Mouse (Mus musculus): ENCODE results near the gene Gnb1.
A peak's percentile ranks its signal among the peaks of the same experiment; 100 is the strongest.
"Not testable (repeated sequence)": the region's sequence is repeated elsewhere in the genome, so short reads cannot be mapped to it uniquely, and the experiment has no call there.

Gnb1 gene

DNA sequence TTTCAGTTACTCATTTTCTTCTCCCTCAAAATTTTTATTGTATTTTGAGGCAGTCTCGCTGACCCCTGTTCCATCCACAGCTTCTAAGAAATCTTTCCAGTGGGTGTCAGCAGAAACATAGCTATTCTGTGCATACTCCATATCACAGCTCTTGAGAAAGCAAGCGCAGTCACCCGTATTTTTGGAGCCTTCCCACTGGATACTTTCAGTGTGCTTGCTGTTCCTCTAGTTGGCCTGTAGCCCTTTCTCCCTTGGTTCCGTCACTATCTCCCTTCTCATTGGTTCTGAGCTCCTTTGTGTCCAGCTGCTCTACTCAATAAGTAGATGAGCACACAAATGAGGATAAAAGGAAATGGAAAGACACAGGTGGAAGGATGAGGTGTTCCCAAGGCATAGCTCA lies 59.9 kb downstream of the Gnb1 start:
- DNase-seq (ENCODE audit: low spot score in 2 of 2), result no peak

GRCm38 (mm10) chr4:155552917-155553532 lies 61.9 kb downstream of the Gnb1 start:
- DNase-seq (ENCODE audit: low spot score in 2 of 2), result no peak

GRCm38 (mm10) chr4:155554880-155555279 lies 63.7 kb downstream of the Gnb1 start:
- DNase-seq (ENCODE audit: low spot score in 2 of 2), result no peak

GRCm38 (mm10) chr4:155555464-155555863 lies 64.3 kb downstream of the Gnb1 start:
- DNase-seq (ENCODE audit: low spot score in 2 of 2), result no peak

DNA sequence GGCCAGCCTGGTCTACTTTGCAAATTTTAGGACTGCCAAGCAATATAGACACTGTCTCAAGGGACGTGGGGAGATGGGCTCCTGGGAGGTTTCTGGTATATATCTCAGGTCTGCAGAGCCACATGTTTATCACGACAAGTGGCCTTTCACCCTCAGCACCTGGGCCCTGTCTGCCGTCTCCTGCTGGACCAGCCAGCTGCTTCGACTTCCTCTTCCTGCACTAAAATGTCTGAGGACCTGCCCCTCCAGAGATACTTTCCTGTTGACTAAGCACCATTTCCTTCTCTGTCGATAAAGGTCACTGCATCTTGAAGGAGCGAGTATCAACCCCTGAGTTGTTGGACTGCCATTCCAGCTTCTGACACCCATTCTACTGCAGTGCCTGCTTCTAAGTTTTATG lies 68.3 kb downstream of the Gnb1 start:
- no peak for DNase-seq (ENCODE audit: low spot score in 2 of 2)

DNA sequence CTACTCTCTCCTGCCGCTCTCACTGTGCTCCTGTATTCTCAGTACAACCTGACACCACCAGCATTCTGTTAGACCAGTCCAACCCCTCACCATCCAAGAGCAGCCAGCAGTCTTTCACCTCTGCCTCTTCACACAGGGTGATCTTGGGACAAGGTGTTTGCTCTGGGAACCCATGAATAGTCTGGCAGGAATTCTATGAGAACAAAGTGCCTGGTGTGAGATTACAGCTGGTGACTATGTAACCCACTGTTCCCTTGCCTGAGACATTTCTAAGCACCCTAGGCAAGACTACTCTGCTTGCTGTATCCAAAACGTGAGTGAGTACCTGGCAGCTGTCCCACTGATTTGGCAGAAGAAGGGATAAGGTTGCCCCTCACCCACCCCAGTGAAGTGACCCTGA lies 69.8 kb downstream of the Gnb1 start:
- no peak for DNase-seq (ENCODE audit: low spot score in 2 of 2)

- DNase-seq (ENCODE audit: low spot score in 2 of 2), result no peak
Observed at GRCm38 (mm10) chr4:155561661-155562442, 70.7 kb downstream of the Gnb1 start, which contains the start of gene Nadk. Gene Nadk, plus strand, starts transcription at chr4:155562378.

GRCm38 (mm10) chr4:155562725-155563399 lies 71.7 kb downstream of the Gnb1 start:
- peak; percentile 44 to 72 for DNase-seq (ENCODE audit: low spot score in 2 of 2)

GRCm38 (mm10) chr4:155563400-155564231 lies 72.5 kb downstream of the Gnb1 start:
- peak; percentile 76 to 94 for DNase-seq (ENCODE audit: low spot score in 2 of 2)

GRCm38 (mm10) chr4:155564315-155565069 lies 73.3 kb downstream of the Gnb1 start:
- no peak for DNase-seq (ENCODE audit: low spot score in 2 of 2)

GRCm38 (mm10) chr4:155566555-155566954 lies 75.4 kb downstream of the Gnb1 start:
- no peak for DNase-seq (ENCODE audit: low spot score in 2 of 2)

- no peak for DNase-seq (ENCODE audit: low spot score in 2 of 2)
Observed at GRCm38 (mm10) chr4:155568170-155568569, 77.0 kb downstream of the Gnb1 start.

DNA sequence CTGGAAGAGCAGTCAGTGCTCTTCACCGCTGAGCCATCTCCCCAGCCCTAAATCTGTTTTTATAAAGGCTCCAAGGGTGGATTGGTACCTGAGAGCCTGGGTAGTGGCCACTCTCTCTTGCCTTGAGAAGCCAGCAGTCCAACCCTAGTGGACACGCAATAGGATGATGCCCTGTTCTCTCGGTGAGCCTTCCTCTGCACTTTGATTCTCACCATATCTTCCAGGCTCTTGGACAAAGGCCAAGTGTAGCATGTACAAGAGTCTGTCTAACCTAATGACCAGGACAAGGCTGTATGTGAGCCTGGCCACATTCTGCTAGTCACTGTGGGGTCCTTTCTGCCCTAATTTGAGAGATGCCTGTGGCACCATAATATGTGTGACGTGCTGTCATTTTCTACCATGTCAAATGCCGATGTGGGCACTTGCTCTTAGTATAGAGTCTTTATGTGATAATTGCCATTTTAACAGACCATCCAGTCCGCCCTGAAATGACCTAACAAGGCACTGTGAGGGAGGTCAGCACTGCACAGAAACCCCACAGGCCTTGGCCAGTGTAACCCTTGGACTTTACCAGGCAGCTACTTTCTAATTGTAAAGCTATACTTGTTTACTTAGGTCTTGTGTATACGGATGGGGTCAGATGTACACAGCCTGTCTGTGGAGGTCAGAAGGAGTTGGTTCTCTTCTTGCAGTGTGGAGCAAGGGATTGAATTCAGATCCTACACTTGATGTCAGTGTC lies 77.6 kb downstream of the Gnb1 start:
- DNase-seq (ENCODE audit: low spot score in 2 of 2), result no peak

DNA sequence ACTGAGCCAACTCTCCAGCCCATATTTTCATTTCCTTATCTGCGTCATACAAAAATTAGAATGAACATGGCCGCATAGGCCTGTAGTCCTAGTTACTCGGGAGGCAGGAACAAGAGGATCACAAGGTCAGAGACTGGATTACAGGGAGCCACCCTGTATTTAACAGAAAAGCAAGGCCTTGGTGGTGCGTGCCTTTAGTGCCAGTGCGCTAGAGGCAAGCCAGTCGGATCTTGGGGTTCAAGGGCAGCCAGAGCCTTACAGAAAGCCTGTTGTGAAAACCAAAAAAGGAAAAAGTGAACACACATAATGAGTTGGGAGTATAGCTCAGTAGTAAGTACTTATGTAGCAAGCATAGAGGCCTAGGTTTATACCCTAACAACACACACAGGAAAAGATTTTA lies 78.7 kb downstream of the Gnb1 start:
- DNase-seq (ENCODE audit: low spot score in 2 of 2), result no peak

- DNase-seq (ENCODE audit: low spot score in 2 of 2), result not testable (repeated sequence)
Observed at GRCm38 (mm10) chr4:155570315-155570714, 79.2 kb downstream of the Gnb1 start.

- no peak for DNase-seq (ENCODE audit: low spot score in 2 of 2)
Observed at GRCm38 (mm10) chr4:155571442-155571841, 80.3 kb downstream of the Gnb1 start.

- no peak for DNase-seq (ENCODE audit: low spot score in 2 of 2)
Observed at GRCm38 (mm10) chr4:155573155-155573554, 82.0 kb downstream of the Gnb1 start.

- DNase-seq (ENCODE audit: low spot score in 2 of 2), result no peak
Observed at GRCm38 (mm10) chr4:155573876-155574275, 82.7 kb downstream of the Gnb1 start.

- no peak for DNase-seq (ENCODE audit: low spot score in 2 of 2)
Observed at GRCm38 (mm10) chr4:155574931-155575330, 83.8 kb downstream of the Gnb1 start.

- DNase-seq (ENCODE audit: low spot score in 2 of 2), result no peak
Observed at GRCm38 (mm10) chr4:155575521-155575920, 84.4 kb downstream of the Gnb1 start.
